Mouse (Mus musculus) liver, embryonic 14.5 days (tissue): ENCODE measurements around the gene Klf2.

ENCODE experiments used
- CTCF ChIP-seq: IDR thresholded peaks from 2 replicates; pipeline ENCODE4 v1.5.1; 2016; ENCODE audit warnings: antibody characterized with exemption, low read depth, control low read depth
- EP300 ChIP-seq: IDR thresholded peaks from 2 replicates; pipeline ENCODE4 v1.6.1; 2016; ENCODE audit warnings: antibody characterized with exemption, low read depth

DNA sequence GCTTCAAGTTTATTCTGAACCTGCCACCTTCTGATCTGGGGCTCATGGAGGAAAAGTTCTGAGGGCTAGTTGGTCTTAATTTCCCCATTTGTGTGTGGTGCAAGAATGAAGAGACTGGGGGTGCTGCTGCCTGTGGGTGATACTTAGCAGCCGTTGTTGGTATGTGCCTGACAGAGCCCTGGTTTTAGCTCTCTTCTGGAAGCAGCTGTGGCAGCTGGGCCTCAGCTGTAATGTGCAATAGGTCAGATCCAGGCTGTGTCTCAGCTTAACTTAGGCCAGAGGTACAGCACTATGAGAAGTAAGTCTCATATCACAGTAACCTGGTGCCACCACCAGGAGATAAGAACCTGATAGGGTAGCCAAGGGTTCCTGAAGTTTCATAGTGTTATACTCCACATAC, 28.7 kb downstream of the Klf2 start:
- TF ChIP-seq EP300 (no peak), CTCF (no peak)
